Mouse (Mus musculus): Measurements from ENCODE around the gene Prkch. TPM values are rescaled to one million over a fixed set of nuclear protein-coding genes. Genes with fewer than 3 reads are reported as not detected.
A peak's percentile ranks its signal among the peaks of the same experiment; 100 is the strongest.

Gene Prkch
- polyA plus RNA-seq, 1 experiment from 2014 or later, result 11.1 TPM

- H3K4me3 ChIP-seq, result no peak overlapping the region
- peak overlapping the region; percentile 85 for H3K27ac ChIP-seq (replicated peaks)
- no peak overlapping the region for H3K4me2 ChIP-seq
- no peaks in the 10 kb centered on the region for H3K36me3 ChIP-seq
- no peaks in the 10 kb centered on the region for H3K27me3 ChIP-seq (replicated peaks)
- ATAC-seq (ENCODE audit: extremely low read depth, insufficient number of reproducible peaks, low FRiP score, low TSS enrichment), result no peak
- peaks cover 51% of the 10 kb centered on the region for H3K4me1 ChIP-seq
- no peak overlapping the region for H3K9ac ChIP-seq
- no peaks in the 10 kb centered on the region for H3K9me3 ChIP-seq
- WGBS, result 73% methylated on average over 8 of the region's 8 CpGs
Observed at GRCm38 (mm10) chr12:73801845-73802244, 217.2 kb downstream of the Prkch start.

- no peak overlapping the region for H3K4me3 ChIP-seq
- H3K9ac ChIP-seq, result no peak overlapping the region
- no peaks in the 10 kb centered on the region for H3K27me3 ChIP-seq (replicated peaks)
- no peaks in the 10 kb centered on the region for H3K9me3 ChIP-seq
- peaks cover 50% of the 10 kb centered on the region for H3K4me1 ChIP-seq
- peak overlapping the region; percentile 85 for H3K27ac ChIP-seq (replicated peaks)
- ATAC-seq (ENCODE audit: extremely low read depth, insufficient number of reproducible peaks, low FRiP score, low TSS enrichment), result no peak
- peak overlapping the region; percentile 14; the same call in 1 of the 2 replicates for H3K4me2 ChIP-seq
- WGBS, result 38% methylated on average over 10 of the region's 10 CpGs
- H3K36me3 ChIP-seq, result no peaks in the 10 kb centered on the region
Observed at GRCm38 (mm10) chr12:73802379-73803057, 217.9 kb downstream of the Prkch start.

DNA sequence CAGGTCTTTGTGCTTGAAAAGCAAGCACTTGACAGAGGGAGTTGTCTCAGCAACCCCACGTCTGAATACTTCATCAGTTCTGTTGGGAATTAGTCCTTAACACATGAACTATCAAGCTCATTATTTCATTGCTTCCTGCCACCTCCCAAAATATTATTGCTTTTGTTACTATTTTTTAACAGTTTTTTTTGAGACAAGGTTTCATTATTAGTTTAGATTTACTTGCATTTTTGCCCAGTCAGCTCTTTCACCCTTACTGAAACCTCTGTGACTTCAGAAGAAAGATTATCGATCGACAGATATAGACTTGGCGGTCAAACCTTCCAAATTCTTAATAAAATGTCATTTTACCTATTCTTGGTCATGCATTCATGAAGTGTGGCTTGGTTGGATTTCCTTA, 219.3 kb downstream of the Prkch start:
- Histone ChIP-seq H3K9me3 (no peaks in the 10 kb centered on the region), H3K27me3 (replicated peaks) (no peaks in the 10 kb centered on the region), H3K4me2 (no peak overlapping the region), H3K4me3 (no peak overlapping the region), H3K4me1 (peaks cover 45% of the 10 kb centered on the region), H3K27ac (replicated peaks) (no peak overlapping the region), H3K9ac (no peak overlapping the region), H3K36me3 (no peaks in the 10 kb centered on the region)
- WGBS, result 85% methylated on average over 4 of the region's 4 CpGs
- ATAC-seq (ENCODE audit: extremely low read depth, insufficient number of reproducible peaks, low FRiP score, low TSS enrichment), result no peak

GRCm38 (mm10) chr12:73805541-73805940, 220.9 kb downstream of the Prkch start:
- Histone ChIP-seq H3K36me3 (no peaks in the 10 kb centered on the region), H3K27ac (replicated peaks) (no peak overlapping the region), H3K4me2 (no peak overlapping the region), H3K9me3 (no peaks in the 10 kb centered on the region), H3K9ac (no peak overlapping the region), H3K4me1 (peaks cover 48% of the 10 kb centered on the region), H3K27me3 (replicated peaks) (no peaks in the 10 kb centered on the region), H3K4me3 (no peak overlapping the region)
- no peak for ATAC-seq (ENCODE audit: extremely low read depth, insufficient number of reproducible peaks, low FRiP score, low TSS enrichment)
- WGBS, result 54% methylated on average over 3 of the region's 3 CpGs

DNA sequence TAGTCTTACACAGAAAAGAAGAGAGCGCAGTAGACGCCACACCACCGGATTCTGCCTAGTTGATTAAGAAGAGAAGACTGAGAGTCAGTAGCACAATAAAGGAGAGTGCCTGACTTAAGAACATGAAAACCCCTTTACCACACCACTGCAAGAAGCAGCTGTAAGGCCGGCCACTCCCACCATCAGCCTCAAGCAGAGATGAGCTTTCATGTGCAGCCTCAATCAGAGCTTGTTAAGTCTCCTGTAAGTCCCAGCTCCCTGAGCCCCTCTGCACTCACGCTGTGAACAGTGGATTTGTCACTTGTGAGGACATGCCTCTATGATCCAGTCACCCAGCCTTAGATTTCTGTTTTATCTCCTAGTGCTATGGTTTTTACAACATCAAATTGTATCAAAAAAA, 221.4 kb downstream of the Prkch start:
- Histone ChIP-seq H3K4me1 (peaks cover 48% of the 10 kb centered on the region), H3K36me3 (no peaks in the 10 kb centered on the region), H3K9ac (no peak overlapping the region), H3K4me2 (no peak overlapping the region), H3K27ac (replicated peaks) (no peak overlapping the region), H3K9me3 (no peaks in the 10 kb centered on the region), H3K27me3 (replicated peaks) (no peaks in the 10 kb centered on the region), H3K4me3 (no peak overlapping the region)
- ATAC-seq (ENCODE audit: extremely low read depth, insufficient number of reproducible peaks, low FRiP score, low TSS enrichment), result no peak
- 62% methylated on average over 5 of the region's 5 CpGs for WGBS

DNA sequence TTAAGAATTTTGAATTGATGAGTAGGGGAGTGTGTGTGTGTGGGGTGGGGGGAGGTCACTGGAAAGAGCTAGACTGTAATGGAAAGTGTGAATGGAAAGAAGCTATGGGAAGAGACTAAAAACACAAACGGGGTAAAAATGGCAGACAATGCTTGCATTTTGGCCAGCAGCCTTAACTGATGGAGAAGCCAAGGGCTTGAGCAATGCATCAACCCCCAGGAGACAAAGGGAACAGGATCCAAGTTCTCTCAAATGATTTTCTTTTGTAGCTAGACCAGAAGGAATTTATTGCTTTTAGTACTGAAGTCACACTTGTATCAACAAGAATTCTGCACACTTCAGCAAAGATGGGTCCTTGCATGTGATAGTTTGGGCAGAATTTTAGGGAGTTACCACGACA, 222.6 kb downstream of the Prkch start:
- Histone ChIP-seq H3K27ac (replicated peaks) (no peak overlapping the region), H3K9me3 (no peaks in the 10 kb centered on the region), H3K4me2 (no peak overlapping the region), H3K36me3 (no peaks in the 10 kb centered on the region), H3K27me3 (replicated peaks) (no peaks in the 10 kb centered on the region), H3K4me1 (peaks cover 48% of the 10 kb centered on the region), H3K9ac (no peak overlapping the region), H3K4me3 (no peak overlapping the region)
- 64% methylated on average over 2 of the region's 2 CpGs for WGBS
- ATAC-seq (ENCODE audit: extremely low read depth, insufficient number of reproducible peaks, low FRiP score, low TSS enrichment), result no peak

- WGBS, result 21% methylated on average over 13 of the region's 13 CpGs
Observed at GRCm38 (mm10) chr12:73810041-73810795, 225.6 kb downstream of the Prkch start.

GRCm38 (mm10) chr12:73810903-73811302, 226.3 kb downstream of the Prkch start:
- H3K4me3 ChIP-seq, result no peak overlapping the region
- WGBS, result 61% methylated on average over 5 of the region's 5 CpGs
- peaks cover 60% of the 10 kb centered on the region for H3K4me1 ChIP-seq
- H3K36me3 ChIP-seq, result no peaks in the 10 kb centered on the region
- no peaks in the 10 kb centered on the region for H3K9me3 ChIP-seq
- no peak overlapping the region for H3K9ac ChIP-seq
- no peaks in the 10 kb centered on the region for H3K27me3 ChIP-seq (replicated peaks)
- ATAC-seq (ENCODE audit: extremely low read depth, insufficient number of reproducible peaks, low FRiP score, low TSS enrichment), result no peak
- H3K27ac ChIP-seq (replicated peaks), result peak overlapping the region; percentile 88
- H3K4me2 ChIP-seq, result no peak overlapping the region

More at GRCm38 (mm10) chr12:73810041-73810795, 225.6 kb downstream of the Prkch start:
- no peak overlapping the region for H3K4me3 ChIP-seq
- H3K4me2 ChIP-seq, result peak overlapping the region; percentile 15
- peak overlapping the region; percentile 4 for H3K9ac ChIP-seq
- peaks cover 60% of the 10 kb centered on the region for H3K4me1 ChIP-seq
- H3K36me3 ChIP-seq, result no peaks in the 10 kb centered on the region
- ATAC-seq (ENCODE audit: extremely low read depth, insufficient number of reproducible peaks, low FRiP score, low TSS enrichment), result no peak; the same call in 1 of the 2 replicates
- no peaks in the 10 kb centered on the region for H3K27me3 ChIP-seq (replicated peaks)
- no peaks in the 10 kb centered on the region for H3K9me3 ChIP-seq
- peak overlapping the region; percentile 88 for H3K27ac ChIP-seq (replicated peaks)

DNA sequence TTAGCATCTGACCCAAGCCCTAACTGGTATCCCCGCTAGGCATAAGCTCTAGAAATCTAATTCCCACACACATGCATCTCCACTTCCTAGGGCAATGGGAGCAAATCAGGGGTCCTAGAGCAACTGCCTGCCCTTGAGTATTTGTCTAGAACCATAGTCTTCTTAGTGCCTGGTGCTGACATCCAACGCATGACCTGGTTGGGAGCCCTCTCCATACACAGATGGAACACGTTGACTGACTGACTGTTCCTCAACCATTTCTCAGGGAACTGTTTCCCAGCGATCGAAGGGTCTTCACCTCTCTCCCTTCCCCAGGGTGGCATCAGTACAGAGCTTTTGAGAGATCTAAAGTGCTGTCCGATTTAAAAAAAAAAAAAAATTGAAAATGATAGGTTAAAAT, 227.6 kb downstream of the Prkch start:
- Histone ChIP-seq H3K27ac (replicated peaks) (no peak overlapping the region), H3K9ac (no peak overlapping the region), H3K4me2 (no peak overlapping the region), H3K9me3 (no peaks in the 10 kb centered on the region), H3K36me3 (no peaks in the 10 kb centered on the region), H3K4me3 (no peak overlapping the region), H3K4me1 (peaks cover 60% of the 10 kb centered on the region), H3K27me3 (replicated peaks) (no peaks in the 10 kb centered on the region)
- WGBS, result 75% methylated on average over 6 of the region's 6 CpGs
- no peak for ATAC-seq (ENCODE audit: extremely low read depth, insufficient number of reproducible peaks, low FRiP score, low TSS enrichment)

DNA sequence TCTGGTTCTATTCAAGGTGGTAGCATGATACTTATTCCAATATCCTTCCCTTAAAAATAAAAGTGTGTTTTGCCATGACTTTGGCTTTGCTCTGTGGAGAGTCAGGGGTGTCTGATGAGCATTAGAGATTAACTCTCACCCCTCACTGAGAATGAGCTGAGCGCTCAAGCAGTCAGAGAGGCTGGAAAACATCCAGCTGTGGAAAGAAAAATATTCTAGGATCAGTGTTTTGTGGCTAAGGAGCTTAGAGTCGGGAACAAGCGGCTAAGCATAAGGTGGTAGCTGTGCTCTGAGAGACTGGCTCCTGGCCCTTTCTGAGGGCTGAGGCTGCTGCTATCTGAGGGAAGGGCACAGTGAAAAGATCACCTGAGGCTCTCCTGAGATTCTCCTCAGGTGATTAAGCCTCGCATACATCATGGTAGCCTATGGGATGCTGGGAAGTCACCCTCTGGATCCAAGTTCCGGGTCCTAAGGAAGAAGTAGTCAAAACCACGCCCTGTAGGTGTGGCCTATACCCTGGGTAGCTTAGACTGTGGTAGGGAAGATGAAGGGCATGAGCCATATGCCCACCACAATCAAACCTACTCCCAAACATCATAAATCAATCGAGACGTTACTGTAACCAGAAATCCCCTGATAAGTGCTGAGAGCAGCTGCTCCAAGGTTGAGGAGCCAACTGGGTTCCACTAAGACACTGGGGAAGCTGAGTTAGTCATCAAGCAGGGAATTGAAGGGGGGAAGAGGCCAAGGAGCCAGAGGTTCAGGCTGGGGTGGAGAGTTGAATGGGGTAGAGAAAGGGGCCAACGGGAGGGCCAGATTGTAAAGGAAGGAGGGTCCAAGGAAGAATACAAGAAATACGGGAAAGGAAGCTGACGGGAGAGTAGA, 228.7 kb downstream of the Prkch start:
- H3K4me1 ChIP-seq, result peaks cover 60% of the 10 kb centered on the region
- no peak overlapping the region for H3K9ac ChIP-seq
- H3K27ac ChIP-seq (replicated peaks), result peak overlapping the region; percentile 30
- no peaks in the 10 kb centered on the region for H3K27me3 ChIP-seq (replicated peaks)
- H3K4me3 ChIP-seq, result no peak overlapping the region
- H3K9me3 ChIP-seq, result no peaks in the 10 kb centered on the region
- ATAC-seq (ENCODE audit: extremely low read depth, insufficient number of reproducible peaks, low FRiP score, low TSS enrichment), result no peak
- no peaks in the 10 kb centered on the region for H3K36me3 ChIP-seq
- WGBS, result 56% methylated on average over 11 of the region's 11 CpGs
- H3K4me2 ChIP-seq, result no peak overlapping the region

GRCm38 (mm10) chr12:73814056-73814735, 229.6 kb downstream of the Prkch start:
- WGBS, result 56% methylated on average over 5 of the region's 5 CpGs
- Histone ChIP-seq H3K4me3 (no peak overlapping the region), H3K9ac (no peak overlapping the region), H3K27me3 (replicated peaks) (no peaks in the 10 kb centered on the region), H3K4me2 (no peak overlapping the region), H3K27ac (replicated peaks) (peak overlapping the region; percentile 30; the same call in 1 of the 2 replicates), H3K4me1 (peaks cover 59% of the 10 kb centered on the region), H3K9me3 (no peaks in the 10 kb centered on the region), H3K36me3 (no peaks in the 10 kb centered on the region)
- ATAC-seq (ENCODE audit: extremely low read depth, insufficient number of reproducible peaks, low FRiP score, low TSS enrichment), result no peak
